Mouse (Mus musculus): Measurements from ENCODE around the gene Zbtb16. TPM values are rescaled to one million over a fixed set of nuclear protein-coding genes. Genes with fewer than 3 reads are reported as not detected.

Gene Zbtb16
- polyA plus RNA-seq, 1 experiment = 1.2 TPM

DNA sequence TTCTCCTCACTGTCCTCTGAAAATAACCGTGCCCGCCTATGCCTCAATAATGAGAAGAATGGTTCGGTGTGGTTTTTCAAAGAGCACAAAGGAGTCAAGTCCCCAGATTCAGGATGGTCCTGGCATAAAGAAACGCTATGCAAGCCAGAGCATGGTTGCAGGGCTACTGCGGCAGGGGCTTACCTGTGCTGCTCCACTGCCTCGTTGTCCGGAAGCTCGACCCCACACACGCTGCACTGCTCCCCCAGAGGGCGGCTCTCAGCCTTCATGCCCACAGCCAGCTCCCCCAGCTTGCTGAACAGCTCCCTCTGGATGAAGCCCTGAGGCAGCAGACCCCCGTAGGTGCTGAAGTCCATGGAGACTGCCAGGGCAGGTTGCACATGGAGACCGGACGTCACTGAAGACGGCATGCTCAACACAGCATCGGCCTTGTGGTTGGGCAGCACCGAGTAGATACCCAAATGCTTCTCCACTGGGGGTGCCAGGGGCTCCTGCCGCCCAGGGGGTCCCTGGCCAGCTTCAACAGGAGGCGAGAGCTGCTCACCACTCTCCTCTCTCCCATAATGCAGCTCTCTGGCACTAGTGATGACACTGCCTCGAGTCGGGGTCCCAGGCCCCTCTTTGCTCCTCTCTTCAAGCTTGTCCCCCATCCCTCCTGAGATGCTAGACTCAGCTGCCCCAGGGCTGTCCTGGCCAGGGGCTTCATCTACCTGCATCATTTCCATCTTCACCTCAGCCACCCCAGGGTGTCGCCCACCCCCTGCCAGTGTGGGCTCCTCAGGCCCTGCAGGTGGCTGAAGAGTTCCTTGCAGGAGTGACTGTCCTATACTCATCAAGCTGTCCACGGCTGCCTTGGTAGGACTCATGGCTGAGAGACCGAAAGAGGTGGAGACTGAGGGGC lies 4.2 kb downstream of the Zbtb16 start:
- WGBS = 89% methylated on average over 23 of the region's 23 CpGs
- DNase-seq (ENCODE audit: low read depth, low spot score) = no peak

DNA sequence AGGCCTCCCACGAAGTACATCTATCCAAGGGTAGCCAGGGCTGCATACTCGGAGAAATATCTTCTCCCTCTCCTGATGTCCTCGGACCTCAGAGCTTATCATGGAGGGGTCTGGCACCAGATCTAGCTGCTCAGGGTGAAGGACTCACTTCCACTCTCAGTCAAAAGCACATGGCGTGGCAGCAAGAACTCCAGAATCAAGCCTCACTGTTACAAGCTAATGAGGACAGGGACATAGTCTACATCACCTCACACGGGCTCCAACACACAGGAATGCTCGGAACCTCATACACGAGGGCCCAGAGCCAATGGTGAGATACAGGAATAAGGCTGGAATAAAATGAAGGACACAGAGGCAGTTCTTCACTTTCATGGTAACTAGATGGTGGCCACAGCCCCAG lies 7.2 kb downstream of the Zbtb16 start:
- DNase-seq (ENCODE audit: low read depth, low spot score) = no peak
- 85% methylated on average over 7 of the region's 7 CpGs for WGBS

DNA sequence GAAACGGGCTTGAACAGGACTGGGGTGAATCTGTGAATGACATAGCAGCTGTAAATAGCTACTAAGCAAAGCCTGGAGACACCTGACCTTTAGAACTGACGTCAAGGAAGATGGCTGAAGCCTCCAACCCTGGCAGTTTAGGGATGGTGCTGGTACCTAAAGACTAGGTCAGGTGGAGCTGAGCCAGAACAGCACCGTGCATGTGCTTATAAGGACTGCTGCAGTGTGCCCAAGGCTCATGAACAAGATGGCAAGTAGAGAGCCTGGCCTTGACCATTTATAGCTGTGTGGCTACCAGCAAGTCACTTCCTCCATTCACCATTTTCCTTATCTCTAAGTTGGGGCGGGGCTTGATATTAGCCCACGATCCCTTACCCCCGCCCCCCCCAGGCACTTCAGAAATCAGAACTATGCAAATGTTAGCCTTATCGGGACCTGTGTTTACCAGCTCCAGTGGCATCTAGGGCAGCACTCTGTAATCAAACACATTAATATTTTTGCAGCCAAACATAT lies 9.6 kb downstream of the Zbtb16 start:
- whole genome bisulfite sequencing = 34% methylated on average over 7 of the region's 7 CpGs

GRCm38 (mm10) chr9:48824533-48825130 lies 11.4 kb downstream of the Zbtb16 start:
- DNase-seq (ENCODE audit: low read depth, low spot score) = no peak
- WGBS = 86% methylated on average over 12 of the region's 12 CpGs

More for the DNA sequence above, 9.6 kb downstream of the Zbtb16 start:
- no peak for DNase-seq (ENCODE audit: low read depth, low spot score)

DNA sequence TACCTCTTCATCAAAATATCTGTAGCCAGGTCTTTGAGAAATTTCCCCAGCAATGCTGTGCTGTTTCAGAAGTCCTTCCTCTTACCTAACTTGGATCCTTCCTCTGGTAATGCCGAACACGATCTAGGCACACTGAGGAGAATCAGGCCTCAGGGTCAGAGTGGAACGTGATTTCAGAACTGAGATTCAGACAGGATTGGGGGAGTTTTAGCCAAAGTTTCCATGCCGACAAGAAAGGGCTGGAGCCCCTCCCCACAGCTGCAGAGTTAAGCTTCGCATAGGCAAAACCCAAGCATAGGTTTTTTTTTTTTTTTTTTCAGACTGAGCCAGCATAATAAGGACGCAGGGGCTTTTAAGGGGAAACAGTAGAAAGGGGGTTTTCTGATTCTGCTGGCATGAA lies 12.2 kb downstream of the Zbtb16 start:
- no peak for DNase-seq (ENCODE audit: low read depth, low spot score)
- 83% methylated on average over 6 of the region's 6 CpGs for WGBS

GRCm38 (mm10) chr9:48823319-48823705 lies 12.7 kb downstream of the Zbtb16 start:
- 70% methylated on average over 7 of the region's 7 CpGs for WGBS
- no peak for DNase-seq (ENCODE audit: low read depth, low spot score)

DNA sequence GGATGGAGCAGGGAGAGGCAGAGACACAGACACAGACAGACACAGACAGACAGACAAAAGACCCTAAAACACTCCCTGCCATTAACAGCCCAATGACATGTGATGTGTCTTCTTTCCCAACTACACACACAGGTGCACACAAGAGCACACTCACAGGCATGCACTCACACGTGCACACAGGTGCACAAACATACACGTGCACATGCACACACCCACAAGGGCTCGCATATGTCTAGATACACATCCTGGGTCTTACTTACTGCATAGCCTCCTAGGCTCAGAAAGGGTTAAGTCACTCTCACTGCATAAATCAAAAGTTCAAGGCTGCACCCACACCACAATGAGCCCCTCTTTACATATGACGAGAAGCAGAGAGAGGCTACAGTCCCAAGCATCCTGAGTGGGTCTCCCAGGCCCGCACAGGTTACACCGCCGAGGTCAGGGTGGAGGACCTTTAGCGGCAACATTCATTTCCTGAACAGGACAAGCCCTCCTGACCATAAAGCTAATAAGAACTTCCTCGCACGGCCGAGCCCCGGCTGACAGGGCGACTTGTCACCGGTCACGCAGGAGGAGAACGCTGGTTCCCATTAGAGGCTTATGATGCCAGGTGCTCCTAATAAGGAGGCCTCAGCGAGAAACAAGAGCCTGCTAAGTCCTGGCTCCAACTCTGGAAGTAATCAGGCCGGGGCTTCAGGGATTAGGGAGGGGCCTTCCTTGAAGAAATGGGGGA lies 13.3 kb downstream of the Zbtb16 start:
- 57% methylated on average over 18 of the region's 18 CpGs for WGBS
- DNase-seq (ENCODE audit: low read depth, low spot score) = no peak

DNA sequence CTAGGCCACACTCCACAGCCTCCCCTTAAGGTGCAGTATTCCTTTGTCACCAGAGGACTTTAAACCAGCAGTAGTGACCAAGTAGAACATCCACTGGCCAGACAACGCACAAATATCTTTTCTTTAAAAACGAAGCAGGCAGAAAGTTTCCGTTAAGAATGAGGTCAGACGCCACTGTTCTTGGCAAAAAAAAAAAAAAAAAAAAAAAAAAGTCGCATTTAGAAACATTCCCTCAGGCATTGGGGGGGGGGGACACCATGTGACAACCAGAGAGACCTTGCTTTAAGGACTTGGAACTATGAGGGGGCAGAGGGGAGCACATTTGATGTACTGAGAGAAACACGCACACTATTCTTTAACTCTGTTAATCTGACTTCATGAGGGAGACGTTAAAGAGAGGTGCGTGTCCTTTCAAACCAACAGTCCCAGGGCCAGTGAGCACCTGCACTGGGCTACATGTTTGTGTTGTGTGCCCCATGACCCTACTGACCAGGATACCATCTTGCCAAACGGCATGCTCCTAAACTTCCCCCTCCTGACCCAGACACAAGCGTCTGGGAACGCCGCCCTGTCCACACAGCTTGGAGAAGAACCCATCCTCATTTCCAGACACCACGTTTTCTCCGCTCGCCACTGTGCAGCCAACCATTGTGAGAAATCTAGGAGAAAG lies 14.0 kb downstream of the Zbtb16 start:
- WGBS = 80% methylated on average over 15 of the region's 15 CpGs
- no peak for DNase-seq (ENCODE audit: low read depth, low spot score)

DNA sequence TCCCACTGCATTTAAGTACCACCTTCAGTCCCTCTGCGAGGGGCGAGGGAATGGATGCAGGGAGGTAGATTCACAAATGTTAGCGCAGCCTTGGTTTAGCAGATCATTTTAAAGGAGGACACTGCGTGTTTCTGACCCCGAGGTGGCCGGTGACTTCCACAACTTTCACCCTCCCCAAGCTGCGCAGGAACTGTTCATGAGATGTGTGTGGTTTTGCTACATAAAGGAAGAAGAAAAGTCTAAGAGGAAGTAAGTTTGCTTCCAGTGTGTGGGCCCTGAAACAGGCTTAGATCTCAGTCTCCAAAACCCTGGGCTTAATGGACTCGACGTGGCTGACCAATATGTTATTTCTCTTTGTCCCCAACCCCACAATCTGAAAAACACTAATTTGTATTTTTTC lies 14.6 kb downstream of the Zbtb16 start:
- 79% methylated on average over 9 of the region's 9 CpGs for WGBS
- DNase-seq (ENCODE audit: low read depth, low spot score) = no peak

DNA sequence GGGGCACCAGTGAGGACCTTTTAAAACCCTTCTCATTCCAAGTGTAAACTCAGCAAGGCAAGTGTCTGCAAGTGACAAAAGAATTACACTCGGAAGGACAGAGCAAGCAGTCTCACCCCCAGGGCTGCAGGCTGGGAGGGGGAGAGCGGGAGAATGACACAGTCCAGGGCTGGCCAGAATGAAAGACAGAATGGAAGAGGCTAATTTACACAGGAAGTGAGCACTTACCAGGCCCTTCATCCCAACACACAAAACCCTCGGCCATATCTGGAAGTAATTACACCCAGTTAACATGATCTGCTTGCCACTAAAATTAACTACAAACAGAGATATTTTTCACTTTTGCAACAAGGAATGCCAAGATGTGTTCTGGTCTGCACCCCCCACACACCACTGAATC lies 15.2 kb downstream of the Zbtb16 start:
- 50% methylated on average over 3 of the region's 3 CpGs for WGBS
- no peak for DNase-seq (ENCODE audit: low read depth, low spot score)

- DNase-seq (ENCODE audit: low read depth, low spot score) = no peak
- WGBS = 58% methylated on average over 10 of the region's 10 CpGs
These were observed 16.3 kb downstream of the Zbtb16 start for GRCm38 (mm10) chr9:48819695-48820094.

GRCm38 (mm10) chr9:48819137-48819536 lies 16.9 kb downstream of the Zbtb16 start:
- DNase-seq (ENCODE audit: low read depth, low spot score) = no peak
- 86% methylated on average over 3 of the region's 3 CpGs for WGBS

GRCm38 (mm10) chr9:48817907-48818306 lies 18.1 kb downstream of the Zbtb16 start:
- WGBS = 71% methylated on average over 4 of the region's 4 CpGs
- DNase-seq (ENCODE audit: low read depth, low spot score) = no peak

DNA sequence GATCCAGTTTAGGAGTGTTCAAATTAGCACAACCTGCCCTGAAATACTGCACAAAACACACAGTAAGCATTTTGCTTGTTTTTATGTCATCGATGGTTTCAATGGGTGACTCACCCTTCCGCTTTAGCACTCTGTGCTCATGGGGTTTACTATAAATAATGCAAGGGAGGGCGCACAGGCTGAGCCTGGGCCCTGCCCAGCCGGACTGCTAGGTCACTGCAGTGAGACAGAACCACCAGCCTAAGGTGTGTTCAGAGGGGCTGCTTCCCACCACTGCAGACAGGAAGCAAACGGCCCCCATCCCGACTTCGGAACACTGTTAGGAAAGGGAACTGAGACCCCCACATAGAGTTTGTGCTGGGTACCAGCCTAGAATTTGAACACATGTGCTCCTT lies 18.6 kb downstream of the Zbtb16 start:
- DNase-seq (ENCODE audit: low read depth, low spot score) = no peak
- 55% methylated on average over 7 of the region's 7 CpGs for WGBS

DNA sequence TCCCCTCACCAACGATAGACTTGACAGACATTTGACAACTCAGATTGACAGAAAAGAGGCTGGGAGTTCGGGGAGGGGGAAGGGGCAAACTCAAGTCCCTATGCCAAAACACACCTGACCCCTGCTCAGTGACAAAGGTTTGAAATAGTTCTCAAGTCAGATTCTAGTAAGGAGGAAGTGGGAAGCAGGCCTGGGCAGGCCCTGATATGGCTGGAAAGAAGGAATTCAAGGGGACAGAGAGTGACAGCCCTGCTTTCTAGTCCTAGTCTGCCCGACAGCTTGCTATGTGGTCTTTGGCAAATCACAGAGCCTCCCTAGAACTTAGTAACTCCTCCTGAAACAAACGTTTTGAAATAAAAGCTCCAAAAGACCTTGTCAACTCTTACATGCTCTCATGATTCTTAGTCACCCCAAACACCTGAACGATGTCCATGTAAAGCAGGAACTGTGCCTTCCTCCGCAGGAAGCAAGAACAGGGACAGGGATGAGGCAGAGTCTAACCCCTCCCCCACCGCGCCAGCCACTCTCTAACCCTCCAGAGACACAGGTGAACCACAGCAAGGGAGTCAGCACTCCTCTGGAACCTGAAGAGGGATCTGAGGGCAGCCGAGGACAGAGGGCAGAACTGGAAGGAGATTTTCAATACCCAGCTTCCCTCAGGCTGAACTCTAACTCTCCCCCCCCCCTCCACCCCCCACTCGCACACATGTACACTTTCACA lies 19.2 kb downstream of the Zbtb16 start:
- DNase-seq (ENCODE audit: low read depth, low spot score) = no peak
- 54% methylated on average over 10 of the region's 10 CpGs for WGBS

DNA sequence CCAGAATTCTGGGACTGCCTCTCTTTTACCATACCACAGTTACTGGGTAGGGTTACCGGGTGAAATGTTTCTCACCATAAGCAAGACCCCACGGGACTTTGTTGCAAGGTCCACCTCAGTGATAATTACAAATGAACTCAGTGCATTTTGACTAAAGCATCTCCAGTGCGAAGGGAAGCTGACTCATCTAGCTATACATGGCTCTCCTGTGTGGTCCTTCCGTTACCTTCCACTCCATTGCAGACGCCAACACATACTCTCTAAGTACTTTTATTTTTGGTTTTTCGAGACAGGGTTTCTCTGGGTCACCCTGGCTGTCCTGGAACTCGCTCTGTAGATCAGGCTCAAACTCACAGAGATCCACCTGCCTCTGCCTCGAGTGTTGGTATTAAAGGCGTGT lies 19.9 kb downstream of the Zbtb16 start:
- DNase-seq (ENCODE audit: low read depth, low spot score) = no peak
- 91% methylated on average over 9 of the region's 9 CpGs for WGBS

DNA sequence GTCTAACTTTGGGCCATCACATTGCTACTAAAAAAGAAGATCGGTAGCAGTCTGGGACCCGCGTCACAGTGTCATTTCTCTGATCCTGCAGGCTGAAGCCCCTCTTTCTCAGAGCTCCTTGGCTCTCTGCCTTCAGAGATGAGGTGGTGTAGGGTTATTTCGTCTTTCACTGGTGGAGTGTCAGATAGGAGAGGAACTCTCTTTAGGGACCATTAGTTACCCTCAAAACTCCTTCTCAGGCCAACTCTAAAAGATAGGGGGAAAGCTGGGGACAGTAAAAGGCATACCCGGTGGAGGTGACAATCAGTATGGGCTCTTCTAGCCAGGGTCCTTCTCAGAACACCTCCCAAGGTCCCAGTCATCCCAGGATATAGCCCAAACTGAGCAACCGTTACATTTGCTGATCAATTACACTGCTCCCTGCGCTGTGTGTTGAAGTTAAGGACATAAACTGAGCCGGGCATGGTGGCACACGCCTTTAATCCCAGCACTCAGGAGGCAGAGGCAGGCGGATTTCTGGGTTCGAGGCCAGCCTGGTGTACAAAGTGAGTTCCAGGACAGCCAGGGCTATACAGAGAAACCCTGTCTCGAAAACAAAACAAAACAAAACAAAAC lies 21.0 kb downstream of the Zbtb16 start:
- no peak for DNase-seq (ENCODE audit: low read depth, low spot score)
- WGBS = 82% methylated on average over 12 of the region's 12 CpGs

GRCm38 (mm10) chr9:48813960-48814880 lies 21.8 kb downstream of the Zbtb16 start:
- 72% methylated on average over 19 of the region's 19 CpGs for WGBS
- DNase-seq (ENCODE audit: low read depth, low spot score) = no peak
